Mouse (Mus musculus) liver, adult 2 months (tissue): Measurements from ENCODE around the gene Tmem171.

Experiments
- CTCF ChIP-seq: fragments of 200-500 bp; IDR thresholded peaks from 2 replicates; pipeline ENCODE4 v1.5.1; 2011; ENCODE audit warnings: low read depth, low read length, control low read depth
- POLR2A ChIP-seq: fragments of 200-500 bp; IDR thresholded peaks from 2 replicates; pipeline ENCODE4 v1.6.1; 2011; ENCODE audit warnings: low read length, control low read depth; ENCODE audit not compliant: insufficient read depth; ENCODE audit errors: extremely low read depth

DNA sequence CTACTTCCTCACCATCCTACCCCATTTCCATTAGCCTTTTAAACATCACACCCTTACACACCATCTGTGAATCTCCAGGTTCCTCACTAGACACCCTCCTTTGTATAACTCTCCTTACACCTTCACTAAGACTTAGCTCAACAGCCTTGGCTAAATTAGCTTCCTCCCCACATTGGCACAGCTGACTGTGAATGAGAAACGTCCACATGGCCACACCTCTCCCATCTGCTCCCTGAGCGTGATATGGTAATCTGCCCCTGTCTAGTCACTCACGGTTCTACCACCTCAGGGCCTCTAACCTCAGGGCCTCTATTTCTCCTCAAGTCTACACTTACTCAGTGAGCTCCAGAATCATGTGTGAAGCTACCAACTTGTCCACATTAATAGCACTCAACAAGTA lies 38.7 kb upstream of the Tmem171 start:
- TF ChIP-seq POLR2A (no peak), CTCF (no peak)
